Mouse (Mus musculus) lung, adult 18-20 months (tissue): ENCODE results near the gene Zkscan6.

Source experiments
- DNase-seq, 2 experiments: peaks; one replicate each; pipeline ENCODE4 v3.0.0; 2022; ENCODE audit warnings: mixed read lengths in 2 of 2

The Zkscan6 gene

DNA sequence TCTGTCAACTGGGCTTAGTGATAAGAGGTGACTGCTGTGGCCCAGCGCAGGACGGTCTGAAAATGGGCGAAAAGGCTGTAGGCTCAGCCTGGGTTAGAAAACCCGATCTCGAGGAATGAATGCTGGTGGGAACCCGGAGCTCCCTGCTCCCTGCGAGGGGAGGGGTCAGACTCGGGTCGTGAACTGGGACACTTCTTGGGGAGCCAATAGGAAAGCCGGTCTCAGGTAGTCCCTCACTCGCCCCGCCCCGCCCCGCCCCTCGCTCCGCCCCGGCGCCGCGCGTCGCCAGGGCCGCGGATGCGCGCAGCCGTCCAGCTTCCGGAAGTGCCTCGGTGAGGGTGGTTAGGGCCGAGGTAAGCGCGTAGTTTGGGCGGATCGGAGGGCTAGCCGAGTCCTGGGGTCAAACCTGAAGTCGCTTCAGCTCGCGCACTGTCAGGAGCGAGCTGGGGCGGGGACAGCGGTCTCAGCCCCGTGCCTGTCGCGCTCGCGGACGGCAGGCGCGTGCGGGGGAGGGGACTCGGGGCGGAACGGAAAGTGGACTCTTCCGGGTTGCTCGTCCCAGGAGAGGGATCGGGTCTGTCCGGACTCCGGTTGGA, at the start of gene Zkscan6:
Gene Zkscan6 (plus strand): TSS at position 267 of the 596 bp plus-strand sequence.
- DNase-seq: peak; percentile 91 to 93

- DNase-seq: no peak
These were observed 47.6 kb upstream of the Zkscan6 start for GRCm38 (mm10) chr11:65759350-65759749.

- DNase-seq: no peak
These were observed 46.1 kb upstream of the Zkscan6 start for GRCm38 (mm10) chr11:65760912-65761311.

DNA sequence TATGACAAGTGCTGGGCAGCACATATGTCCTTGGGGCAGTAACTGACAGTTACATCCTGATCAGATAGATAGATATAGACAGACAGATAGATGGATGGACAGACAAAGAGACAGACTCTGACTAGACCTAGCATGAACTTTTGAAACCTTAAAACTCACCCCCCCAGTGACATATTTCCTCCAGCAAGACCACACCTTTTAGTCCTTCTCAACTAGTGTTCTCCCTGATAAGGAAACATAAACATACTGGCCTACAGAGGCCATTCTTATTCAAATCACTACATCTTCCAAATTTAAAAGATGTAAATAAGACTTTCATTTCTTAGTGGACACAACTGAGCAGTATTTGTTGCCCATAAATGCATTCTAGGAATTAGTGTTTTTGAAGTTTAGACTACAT, 38.5 kb upstream of the Zkscan6 start:
- DNase-seq: no peak

DNA sequence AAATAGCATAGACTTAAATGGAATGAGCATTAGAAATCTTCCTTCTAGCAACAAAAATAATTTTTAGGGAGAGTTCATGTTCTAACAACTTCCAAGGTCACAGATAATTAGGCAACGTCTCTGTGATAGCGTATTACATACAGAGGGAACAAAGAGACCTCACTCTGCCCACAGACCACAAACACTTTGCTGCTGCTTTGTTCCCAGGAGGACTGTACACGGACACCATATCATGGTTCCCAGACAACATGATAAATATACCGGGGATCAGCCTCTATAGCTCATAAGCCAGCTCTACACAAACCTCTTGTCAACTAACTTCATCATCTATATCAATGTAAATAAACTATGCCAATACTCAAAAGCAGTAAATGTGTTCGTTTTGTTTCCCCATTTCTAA, 37.0 kb upstream of the Zkscan6 start:
- no peak for DNase-seq

GRCm38 (mm10) chr11:65771546-65771945, 35.4 kb upstream of the Zkscan6 start:
- peak in 1 of 2 experiments; percentile 50 for DNase-seq

DNA sequence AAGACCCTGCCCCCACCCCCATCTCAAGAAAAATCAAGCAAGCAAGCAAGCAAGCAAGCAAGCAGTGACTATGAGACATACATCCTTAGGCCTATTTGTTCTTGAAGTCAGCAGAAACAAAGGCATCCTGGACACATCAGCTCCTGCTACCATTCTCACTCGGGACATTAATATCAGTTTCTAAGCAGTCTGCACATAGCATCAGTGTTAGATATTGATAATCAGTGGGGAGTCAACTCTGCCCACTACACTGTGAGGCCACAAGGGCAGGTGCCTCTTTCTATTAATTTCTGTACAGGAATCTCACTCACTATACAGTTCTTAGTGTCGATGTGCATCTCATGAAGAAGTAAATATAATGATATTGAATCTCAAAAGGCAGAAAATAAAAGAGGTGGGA, 33.4 kb upstream of the Zkscan6 start:
- DNase-seq: no peak

GRCm38 (mm10) chr11:65773946-65774656, 32.9 kb upstream of the Zkscan6 start:
- DNase-seq: peak; percentile 16 to 27

GRCm38 (mm10) chr11:65776906-65777611, 29.9 kb upstream of the Zkscan6 start:
- no peak for DNase-seq

GRCm38 (mm10) chr11:65777810-65778209, 29.2 kb upstream of the Zkscan6 start:
- DNase-seq: no peak

DNA sequence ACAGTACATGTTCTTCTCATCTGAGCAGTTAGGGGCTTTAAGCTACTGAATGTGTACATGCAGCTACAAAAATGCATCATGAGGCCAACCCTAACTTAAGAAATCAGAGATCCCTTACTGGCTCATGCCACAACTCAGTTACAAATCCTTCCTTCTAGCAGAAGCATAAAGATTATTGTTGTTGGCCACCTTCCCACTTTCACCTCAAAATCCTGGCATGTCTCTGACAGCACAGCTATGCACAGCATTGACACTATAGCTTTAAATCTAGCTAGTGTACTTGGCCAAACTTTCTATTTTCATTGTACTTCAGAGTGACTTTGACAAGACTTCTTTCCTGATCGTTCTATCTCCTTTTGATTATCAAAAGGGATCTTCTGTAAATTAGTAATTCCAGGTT, 27.9 kb upstream of the Zkscan6 start:
- no peak for DNase-seq

GRCm38 (mm10) chr11:65779578-65779977, 27.4 kb upstream of the Zkscan6 start:
- DNase-seq: no peak

DNA sequence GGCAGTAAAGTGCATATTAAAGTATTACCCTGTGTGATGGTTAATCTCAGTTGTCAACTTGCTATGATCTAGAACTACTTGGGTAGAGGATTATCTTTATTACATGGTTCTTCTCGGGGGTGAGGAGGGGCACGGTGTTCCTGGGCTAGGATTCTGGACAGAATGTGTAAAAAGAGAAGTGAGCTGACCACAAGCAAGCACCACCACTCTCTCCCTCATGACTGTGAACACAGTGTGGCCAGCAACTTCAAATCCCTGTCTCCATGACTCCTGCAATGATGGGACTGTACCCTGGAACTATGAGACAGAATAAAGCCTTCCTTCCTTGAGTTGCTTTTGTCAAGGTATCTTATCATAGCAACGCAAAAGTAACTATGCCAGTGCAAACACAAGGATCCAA, 25.4 kb upstream of the Zkscan6 start:
- no peak for DNase-seq

GRCm38 (mm10) chr11:65786160-65786559, 20.8 kb upstream of the Zkscan6 start:
- no peak for DNase-seq

DNA sequence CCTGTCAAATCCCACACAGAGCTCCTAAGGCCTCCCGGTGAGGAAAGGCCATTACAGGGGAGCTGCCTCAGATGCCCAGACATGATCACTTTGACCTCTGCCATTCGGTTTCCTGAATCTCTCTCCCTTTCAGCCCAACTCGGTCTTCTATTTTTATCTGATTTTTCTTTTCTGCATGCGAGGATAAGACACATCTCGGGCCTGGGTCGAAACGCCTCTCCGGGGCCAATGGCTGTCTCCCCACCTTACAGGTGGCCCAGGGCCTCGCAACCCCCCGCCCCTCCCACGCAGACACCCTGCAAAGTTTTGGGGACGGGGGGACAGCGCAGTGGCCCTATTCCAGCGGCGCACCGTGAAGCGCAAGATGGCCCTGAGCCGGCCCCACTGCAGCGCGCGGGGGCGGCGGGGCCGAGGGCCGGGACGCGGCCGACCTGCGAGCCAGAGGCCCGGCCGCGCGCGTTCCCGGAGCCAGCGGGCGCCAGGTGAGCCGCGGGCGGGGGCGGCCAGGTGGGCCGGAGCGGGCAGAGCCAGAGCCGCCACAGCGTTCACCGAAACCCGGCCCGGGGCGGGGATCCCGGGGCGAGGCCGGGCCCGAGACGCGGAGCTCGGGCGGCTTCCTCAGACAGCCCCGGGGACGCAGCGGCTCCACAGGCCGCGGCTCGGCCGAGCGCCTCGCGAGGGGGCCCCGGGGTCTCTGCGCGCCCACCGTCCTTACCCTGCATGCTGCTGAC, 19.4 kb upstream of the Zkscan6 start:
- peak; percentile 10 to 47 for DNase-seq

DNA sequence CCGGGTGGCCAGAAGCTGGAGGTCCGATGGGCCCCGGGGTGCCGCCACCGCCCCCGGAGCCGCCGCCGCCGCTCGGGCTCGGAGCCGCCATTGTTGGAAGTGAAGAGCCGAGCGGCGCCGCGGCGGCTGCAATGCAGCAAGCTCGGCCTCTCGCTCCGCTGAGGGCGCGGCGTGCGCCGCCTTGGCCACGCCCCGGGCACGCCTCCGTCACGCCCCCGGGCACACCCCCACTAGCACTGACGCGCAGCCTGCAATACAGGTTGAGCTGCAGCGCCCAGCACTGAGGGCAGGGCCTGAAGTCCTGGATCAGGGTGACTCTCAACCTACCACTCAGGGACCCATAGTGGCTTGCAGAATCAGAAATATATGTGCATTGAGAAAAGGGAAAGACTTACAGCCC, 18.8 kb upstream of the Zkscan6 start, which contains the start of gene Map2k4:
Gene Map2k4 (minus strand): TSS at position 144 of the 400 bp plus-strand sequence.
- DNase-seq: peak; percentile 92 to 94

- DNase-seq: no peak
These were observed 12.4 kb upstream of the Zkscan6 start for GRCm38 (mm10) chr11:65794428-65795219.

GRCm38 (mm10) chr11:65795896-65796295, 11.1 kb upstream of the Zkscan6 start:
- no peak for DNase-seq

DNA sequence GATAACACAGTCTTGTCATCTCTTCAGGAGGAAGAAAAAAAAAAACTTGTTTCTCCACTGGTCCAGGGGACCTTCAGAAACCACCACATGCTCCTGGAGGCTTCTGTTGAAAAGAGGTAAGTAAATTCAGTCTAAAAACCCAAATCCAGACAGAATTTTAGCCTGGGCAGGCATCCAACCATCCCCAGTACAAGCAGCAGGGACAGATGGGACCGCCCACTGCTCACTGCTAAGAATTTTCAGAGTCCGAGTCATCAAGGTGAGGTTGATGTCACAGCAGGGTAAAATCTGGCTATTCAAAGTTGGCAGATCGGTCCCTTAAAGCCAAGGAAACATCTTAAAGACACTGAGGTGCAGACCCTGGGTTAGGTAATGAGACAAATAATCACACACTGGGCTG, 5.1 kb upstream of the Zkscan6 start:
- DNase-seq: no peak

- DNase-seq: peak; percentile 70 to 82
These were observed 562 bp upstream of the Zkscan6 start for GRCm38 (mm10) chr11:65806321-65806904.

DNA sequence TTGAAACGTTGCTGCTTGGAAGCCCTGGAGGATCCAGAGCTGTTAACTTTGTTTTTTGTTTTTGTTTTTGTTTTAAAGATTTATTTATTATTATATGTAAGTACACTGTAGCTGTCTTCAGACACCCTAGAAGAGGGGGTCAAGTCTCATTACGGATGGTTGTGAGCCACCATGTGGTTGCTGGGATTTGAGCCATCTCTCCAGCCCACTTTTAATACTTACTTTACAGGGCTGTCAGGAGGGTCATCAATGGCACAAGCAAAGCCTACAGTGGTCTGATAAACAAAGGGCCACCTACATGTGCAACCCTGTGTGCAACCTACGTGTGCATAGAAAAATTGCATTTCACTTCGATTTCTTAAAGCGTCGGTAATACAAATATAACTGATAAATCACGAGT, 626 bp downstream of the Zkscan6 start:
- DNase-seq: no peak

- DNase-seq: no peak
These were observed 5.1 kb downstream of the Zkscan6 start for GRCm38 (mm10) chr11:65812088-65812487.
